Mouse (Mus musculus) heart, adult 11 months (tissue): ENCODE data around the gene Fam71a.

Experiments
- DNase-seq: peaks from one replicate; pipeline ENCODE4 v3.0.0; 2022

The Fam71a gene

DNA sequence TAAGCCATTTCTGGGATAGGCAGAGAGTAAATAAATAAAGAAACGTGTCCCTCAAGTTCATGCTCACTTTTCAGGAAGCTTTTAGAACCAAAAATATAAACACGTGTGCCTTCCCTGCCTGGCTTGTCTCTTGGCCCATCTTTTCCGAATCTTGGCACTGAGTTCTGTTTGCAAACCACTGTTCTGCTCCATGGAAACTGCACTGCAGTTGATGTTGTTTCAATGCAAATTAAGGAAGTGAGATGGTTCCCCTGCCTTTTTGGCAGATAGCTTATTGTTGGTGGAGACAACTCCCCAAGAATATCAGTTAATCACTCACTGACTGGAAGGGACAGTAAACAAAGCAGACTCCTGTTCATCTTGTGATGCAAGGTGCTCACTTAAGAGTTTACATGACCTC, 41.9 kb downstream of the Fam71a start:
- DNase-seq = peak; percentile 95

DNA sequence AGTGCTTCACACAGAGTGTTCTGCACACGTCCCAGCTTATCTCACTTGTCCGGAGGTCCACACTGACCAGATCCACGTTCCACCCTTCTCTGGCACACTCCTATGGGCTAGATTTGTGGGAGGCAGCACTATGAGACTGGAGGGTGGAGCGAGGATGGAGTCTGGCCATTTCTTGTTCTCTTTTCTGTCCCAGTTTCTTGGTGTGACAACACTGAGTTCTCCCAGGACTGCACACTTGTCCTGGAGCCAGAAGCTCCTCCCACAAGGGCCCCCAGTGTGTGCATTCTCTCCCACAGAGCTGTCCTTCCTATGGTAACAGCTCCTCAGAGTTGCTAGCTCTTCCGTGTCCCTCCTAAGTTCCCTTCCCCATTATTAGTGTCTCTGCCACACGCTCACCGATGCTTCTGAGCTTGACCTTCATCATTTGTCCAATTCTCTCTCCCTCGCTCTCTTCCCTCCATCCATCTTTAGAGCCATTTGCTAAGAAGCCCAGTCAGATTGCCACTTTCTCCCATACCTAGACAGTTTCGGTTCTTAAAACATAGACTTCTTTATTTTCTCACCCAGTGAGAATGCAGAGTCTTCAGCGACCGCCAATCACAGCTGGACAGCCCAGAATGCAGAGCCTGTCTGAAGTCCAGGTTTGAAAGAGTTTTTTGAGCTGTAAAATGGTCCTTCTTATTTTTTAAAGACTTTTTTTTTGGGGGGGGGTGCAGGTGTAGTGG, 48.9 kb downstream of the Fam71a start:
- DNase-seq = peak; percentile 97

DNA sequence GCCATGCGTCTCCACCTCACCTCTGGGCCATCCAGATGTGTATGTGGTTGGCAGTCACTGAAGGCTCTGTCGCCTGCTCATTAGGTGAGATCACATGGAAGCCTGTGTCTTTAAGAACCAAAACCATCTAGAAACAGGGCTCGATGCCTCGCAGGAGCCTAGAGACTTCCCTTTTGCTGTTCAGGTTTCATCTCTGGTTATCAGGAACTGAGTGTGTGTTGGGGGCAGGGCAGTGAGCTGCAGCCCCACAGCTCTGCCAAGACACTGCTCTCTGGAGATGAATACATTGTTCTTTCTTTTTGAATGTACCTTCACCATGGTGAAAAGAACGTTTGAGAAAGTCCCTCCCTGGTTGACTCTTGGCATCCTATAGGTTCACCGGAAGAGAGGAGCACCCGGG, 49.7 kb downstream of the Fam71a start:
- DNase-seq = peak; percentile 91
